Mouse (Mus musculus) C2C12 (cell line): ENCODE results near the gene Gpc6.

Experiments
- CEBPB ChIP-seq: IDR thresholded peaks from one replicate; pipeline ENCODE4 v1.6.1; 2011; ENCODE audit warnings: low read depth, mild to moderate bottlenecking, control low read depth, moderate library complexity
- CTCF ChIP-seq: IDR thresholded peaks from one replicate; pipeline ENCODE4 v1.5.1; 2011; ENCODE audit not compliant: control insufficient read depth, insufficient read depth, insufficient read length
- USF1 ChIP-seq: IDR thresholded peaks from one replicate; pipeline ENCODE4 v1.6.1; 2011; ENCODE audit warnings: low read depth, mild to moderate bottlenecking, control low read depth, moderate library complexity

DNA sequence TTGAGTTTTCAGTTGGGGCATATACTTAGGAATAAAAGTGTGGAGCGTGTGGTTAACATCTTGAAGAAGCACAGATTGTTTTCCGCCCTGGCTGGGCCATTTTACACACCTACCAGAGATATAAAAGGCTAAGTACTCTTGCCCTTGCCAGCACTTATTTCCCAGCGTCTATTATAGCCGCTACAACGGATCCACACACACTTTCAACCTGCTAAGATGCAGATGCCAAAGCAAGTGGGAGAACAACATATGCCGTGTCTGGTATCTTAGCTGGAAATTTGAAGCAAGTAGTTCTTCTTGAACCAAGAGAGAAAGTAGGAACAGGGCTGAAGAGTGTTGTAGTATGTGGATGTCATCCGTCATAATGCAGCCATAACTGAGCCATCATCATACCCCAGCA lies 843.6 kb downstream of the Gpc6 start:
- TF ChIP-seq USF1 (no peak), CTCF (no peak), CEBPB (no peak)
